Mouse (Mus musculus): ENCODE results near the gene Krt82.
A peak's percentile ranks its signal among the peaks of the same experiment; 100 is the strongest.
"Not testable (repeated sequence)": the region's sequence is repeated elsewhere in the genome, so short reads cannot be mapped to it uniquely, and the experiment has no call there.

Krt82 gene

GRCm38 (mm10) chr15:101550567-101550966, at the start of gene Krt82:
TSS of gene Krt82 (minus strand) at chr15:101550667.
- no peak for DNase-seq

- no peak for DNase-seq
Measured at GRCm38 (mm10) chr15:101599123-101599522, 48.7 kb upstream of the Krt82 start.

GRCm38 (mm10) chr15:101588216-101588615, 37.7 kb upstream of the Krt82 start:
- no peak for DNase-seq

DNA sequence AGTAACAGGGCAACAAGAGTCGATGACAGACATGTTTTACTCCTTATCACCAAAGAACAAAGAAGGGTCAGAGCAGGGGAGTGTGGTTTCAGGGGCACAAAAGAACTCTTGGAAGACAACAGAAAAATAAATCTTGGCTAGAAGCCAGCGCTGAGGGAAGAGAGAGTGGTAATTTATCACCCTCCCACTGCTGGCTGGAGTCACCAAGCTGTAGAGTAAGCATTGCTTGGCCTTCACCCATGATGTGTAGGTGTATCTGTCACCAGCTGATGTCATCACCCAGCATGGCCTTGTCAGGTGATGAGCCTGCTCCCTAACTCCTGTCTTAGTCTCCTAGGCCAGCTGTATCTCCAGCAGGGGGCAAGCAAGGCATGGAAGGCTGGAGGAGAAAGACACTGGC, 34.0 kb upstream of the Krt82 start:
- no peak for DNase-seq

DNA sequence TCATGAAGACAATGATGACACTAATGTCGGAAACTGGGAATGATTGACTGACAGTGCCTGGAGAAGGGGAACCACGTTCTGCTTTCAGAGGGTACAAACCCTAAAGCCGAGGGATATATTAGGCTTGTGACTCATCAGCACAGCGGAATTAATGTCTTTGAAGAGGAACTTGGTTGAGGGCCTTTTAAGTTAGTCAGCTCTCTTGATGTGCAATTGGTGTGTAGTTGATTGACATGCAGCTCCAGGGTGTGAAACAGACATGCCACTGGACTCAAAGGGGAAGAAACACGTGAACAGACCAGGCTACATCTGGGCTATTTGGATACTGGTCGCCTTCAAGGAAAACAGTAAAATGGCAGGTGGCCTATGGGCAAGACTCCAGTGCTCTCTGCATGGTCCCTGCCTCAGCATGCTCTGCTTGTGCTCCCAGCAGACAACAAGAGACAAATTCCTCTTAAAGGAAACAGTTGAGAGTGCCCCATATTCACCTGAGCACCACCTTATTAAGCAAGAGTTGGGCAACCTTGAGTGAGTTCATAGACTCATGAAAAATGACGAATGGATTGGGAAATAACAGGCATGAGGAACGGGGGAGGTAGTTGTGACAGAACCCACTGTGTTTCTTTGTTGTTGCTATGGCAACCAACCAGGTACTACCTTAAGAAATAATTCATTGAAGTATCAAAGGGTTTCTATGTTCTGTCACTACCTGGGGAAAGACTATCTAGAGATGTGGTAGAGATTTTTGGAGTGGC, 32.9 kb upstream of the Krt82 start:
- peak; percentile 64 for DNase-seq

GRCm38 (mm10) chr15:101581701-101582100, 31.2 kb upstream of the Krt82 start:
- no peak for DNase-seq

GRCm38 (mm10) chr15:101575506-101575905, 25.0 kb upstream of the Krt82 start:
- DNase-seq = no peak

DNA sequence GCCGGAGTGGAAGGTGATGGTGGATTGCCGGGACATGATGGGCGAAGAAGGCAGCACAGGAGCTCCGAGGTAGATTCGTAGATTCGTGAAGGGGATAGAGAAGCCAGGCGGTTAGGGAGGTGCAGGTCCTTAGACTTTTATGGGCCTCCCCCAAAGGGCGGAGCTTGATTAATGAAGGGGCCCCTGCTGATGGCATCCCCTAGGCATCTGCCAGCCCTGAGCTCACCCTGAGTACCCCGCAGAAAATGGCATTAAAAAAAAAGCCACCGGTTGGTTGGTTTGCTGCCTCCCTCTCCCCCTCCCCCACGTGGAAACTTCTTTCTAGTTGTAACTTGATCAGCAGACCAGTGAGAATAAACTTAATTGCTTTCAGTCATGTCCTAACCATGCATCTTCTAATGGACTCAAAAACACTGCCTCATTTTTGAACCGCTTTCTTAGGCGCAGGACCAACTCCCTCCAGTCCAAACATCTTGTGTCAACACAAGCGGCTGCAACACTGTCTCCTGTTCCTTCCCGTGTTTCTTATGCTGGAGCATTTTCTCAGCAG, 23.4 kb upstream of the Krt82 start, which contains the start of gene Krt75:
TSS of gene Krt75 (minus strand) at position 109 of the 550 bp plus-strand sequence.
- DNase-seq = no peak

DNA sequence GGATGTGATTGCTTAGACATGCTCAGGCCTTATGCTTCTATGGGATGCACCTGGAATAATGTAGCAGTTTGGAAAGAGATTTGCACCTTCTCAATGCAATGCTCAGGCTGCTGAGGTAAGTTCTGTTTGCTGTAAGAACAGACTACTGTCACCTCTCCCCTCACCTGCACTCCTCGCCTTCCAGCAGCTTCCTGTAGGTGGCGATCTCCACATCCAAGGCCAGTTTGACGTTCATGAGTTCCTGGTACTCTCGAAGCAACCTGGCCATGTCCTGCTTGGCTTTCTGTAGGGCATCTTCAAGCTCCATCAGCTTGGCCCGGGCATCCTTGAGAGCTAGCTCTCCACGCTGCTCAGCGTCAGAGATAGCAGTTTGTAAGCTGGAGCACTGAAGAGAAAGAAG, 17.3 kb upstream of the Krt82 start:
- peak; percentile 24 for DNase-seq

DNA sequence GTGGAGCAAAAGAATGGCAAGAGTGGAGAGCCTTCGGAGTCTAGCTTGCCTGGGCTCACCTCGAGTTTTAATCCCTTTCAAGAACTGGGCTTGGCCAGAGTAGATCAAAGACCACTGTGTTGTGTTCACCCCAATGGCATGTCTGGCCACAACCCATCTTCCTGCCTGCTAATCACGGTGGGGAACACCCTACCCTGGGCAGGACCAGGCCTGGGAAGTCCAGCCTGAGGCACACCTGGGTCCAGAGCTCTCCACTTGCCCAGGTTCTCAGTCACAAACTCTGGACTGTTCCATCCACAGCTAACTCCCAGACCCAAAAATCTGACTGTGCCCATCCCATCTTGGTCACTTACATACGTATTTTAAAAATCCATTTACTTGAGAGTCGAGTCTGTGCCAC, 12.4 kb upstream of the Krt82 start, which contains the start of gene Krt90:
TSS of gene Krt90 (minus strand) at position 101 of the 400 bp plus-strand sequence.
- no peak for DNase-seq

DNA sequence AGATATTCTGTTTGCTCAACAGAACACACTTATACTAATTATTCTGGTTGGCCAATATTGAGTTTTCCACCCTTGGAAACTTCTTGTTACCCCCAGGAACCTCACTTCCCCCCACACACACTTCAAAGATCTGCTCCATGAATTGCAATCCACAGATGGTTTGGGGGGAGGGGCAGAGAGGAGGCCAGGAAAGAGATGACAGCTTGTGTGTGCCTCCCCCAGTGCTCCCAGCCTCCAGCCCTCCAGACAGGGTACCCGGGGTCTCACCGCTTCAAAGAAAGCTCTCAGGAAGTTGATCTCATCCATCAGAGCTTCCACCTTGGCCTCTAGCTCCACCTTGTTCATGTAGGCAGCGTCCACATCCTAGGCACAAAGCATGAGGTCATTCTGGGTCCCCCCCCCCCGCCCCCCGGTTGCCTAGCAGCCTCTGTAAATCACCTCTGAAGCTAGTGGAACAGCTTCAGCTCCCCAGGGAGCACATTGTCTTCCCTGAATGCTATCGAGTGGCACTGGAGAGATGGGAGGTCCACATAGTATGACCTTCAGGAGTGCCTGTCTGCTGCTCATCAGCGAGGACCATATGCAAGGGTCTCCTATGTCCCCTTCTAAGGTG, 7.7 kb upstream of the Krt82 start:
- DNase-seq = no peak

DNA sequence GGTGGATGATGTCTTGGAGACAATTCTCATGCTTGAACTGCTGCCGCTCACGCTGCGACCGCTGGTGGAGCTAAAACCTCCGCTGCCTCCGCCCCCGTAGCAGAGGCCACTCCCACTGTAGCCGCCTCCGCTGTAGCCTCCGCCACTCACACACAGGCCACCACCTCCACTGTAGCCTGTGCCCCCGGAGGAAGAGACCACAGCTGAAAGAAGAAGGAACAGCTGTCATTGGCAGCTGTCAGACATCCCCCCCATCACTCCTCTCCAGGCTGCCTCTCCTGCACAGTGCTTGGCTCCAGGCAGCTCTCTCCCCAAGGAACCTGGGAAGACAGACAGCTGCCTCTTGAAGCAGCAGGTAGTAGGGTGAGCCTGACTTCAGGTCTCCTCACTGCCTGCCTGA, 2.7 kb upstream of the Krt82 start:
- peak; percentile 38 for DNase-seq

GRCm38 (mm10) chr15:101552188-101552587, 1.7 kb upstream of the Krt82 start:
- DNase-seq = no peak

- DNase-seq = no peak
Measured at GRCm38 (mm10) chr15:101544478-101544877, 6.0 kb downstream of the Krt82 start.

DNA sequence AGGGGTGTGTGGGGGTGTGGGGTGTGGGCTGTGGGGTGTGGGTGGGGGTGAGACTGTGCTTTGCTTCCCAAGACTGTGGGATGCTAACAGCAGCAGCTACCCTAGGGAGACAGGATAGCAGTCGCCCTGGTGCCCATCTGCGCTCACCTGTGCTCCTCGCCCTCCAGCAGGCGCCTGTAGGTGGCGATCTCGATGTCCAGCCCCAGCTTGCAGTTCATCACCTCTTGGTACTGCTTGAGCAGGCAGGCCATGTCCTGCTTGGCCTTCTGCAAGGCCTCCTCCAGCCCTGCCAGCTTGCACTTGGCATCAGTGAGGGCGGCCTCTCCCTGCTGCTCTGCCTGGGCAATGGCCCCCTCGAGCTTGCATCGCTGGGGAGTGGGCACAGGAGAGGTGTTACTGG, 7.9 kb downstream of the Krt82 start:
- no peak for DNase-seq

DNA sequence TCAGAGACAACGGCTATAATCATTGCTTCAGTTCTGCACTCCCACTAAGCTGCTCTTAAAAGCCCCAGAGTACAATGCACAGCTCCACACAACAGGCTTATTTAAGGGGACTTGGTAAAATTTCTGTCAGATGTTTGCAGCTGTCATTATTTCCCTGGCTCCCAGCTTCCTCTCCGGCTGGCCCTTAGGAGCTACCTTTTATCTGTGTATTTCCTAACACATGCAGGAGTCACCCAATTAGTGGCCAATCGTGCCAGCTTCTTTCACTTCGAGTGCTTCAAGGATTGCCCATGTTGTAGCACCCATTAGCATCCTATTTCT, 11.9 kb downstream of the Krt82 start:
- DNase-seq = peak; percentile 4

DNA sequence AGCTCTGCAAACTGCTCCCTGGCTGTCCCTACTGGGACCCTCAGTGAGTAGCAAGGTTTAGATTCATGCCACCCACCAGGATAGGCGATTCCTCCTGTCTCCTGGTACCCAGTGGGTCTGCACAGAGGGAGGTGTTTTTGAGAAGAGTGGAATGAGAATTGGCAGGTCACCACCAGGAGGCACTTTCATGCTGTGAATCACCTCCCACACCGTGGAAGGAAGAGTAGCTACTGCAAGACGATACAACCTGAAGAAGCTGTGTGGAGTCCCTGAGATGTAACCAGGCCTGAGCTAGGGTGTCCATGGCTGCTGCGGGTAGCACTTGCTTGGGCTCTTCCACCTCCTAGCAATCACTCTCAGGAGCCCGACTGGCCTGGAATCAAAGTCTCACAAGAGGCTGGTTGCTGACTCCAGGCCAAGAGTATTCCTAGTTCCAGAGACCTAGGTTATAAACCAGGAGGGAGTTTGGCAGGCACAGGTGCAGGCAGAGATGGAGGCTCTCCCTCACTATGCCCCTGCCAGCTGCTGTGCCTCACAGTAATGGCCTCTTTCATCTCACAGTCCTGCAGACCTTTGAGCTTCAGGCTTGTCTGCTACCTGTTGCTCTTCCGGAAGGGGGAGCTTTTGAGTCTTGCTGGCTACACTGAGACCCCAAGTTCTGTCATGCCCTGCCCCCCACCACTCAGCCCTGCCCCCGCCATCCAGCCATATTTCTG, 12.4 kb downstream of the Krt82 start:
- DNase-seq = no peak

GRCm38 (mm10) chr15:101536054-101536850, 14.2 kb downstream of the Krt82 start:
- no peak for DNase-seq

GRCm38 (mm10) chr15:101532720-101533119, 17.7 kb downstream of the Krt82 start, which contains the start of gene Krt84:
TSS of gene Krt84 (minus strand) at chr15:101532820.
- no peak for DNase-seq

- peak; percentile 10 for DNase-seq
Measured at GRCm38 (mm10) chr15:101522556-101523232, 27.8 kb downstream of the Krt82 start.

- DNase-seq = peak; percentile 86
Measured at GRCm38 (mm10) chr15:101519792-101520191, 30.7 kb downstream of the Krt82 start.

DNA sequence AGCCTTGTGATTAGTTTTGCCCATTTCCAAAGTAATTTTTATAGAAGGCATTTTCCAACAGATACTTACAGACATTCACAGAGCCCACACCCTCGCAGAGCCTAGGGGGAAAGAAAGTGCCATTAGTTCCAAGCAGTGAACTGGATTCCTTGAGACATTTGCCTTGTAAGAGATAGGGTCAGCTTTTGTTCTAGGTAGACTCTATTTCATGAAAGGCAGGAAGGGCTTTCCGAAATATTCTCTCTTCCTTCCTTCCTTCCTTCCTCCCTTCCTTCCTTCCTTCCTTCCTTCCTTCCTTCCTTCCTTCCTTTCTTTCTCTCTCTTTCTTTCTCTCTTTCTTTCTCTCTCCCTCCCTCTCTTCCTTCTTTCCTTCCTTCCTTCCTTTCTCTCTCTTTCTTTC, 33.3 kb downstream of the Krt82 start, which contains the start of gene Gm49425:
TSS of gene Gm49425 (minus strand) at position 101 of the 400 bp plus-strand sequence.
- DNase-seq = not testable (repeated sequence)
